Mouse (Mus musculus): ENCODE results near the gene 1600012H06Rik.
"Not testable (repeated sequence)": the region's sequence is repeated elsewhere in the genome, so short reads cannot be mapped to it uniquely, and the experiment has no call there.

DNA sequence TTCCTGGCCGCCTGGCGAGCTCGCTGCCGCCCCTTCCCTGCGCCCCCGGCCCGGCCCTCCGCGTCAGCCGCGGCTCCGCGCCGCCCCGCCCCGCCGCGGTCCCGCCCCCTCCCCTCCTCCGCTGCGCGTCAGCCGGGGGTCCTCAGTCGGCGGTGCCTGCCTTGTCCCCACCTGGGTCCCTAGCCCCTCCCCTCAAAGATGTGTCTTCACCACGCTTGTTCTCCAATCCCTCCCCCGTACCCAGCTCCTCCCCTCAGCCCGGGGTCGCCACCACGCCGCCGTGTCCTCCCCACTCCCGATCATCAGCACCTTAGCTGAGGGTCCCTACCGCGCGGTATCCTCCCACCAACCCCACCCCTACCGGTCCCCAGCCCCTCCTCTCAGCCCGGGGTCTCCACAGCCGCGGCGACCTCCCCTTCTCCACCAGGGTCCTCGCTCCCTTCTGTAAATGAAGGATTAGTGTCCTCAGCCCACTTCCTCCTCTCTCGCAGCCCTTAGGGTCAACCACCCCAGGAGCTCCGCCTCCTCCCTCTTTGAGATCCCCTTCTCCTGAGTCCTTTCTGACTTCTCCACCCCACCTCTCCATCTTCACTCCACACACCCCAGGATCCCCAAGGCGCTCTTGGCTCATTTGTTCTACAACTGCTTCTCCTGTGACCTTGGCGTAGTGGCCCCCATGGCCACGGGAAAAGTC lies 50.3 kb downstream of the 1600012H06Rik start:
- TF ChIP-seq POLR2A (IDR thresholded peaks at IDR 0.05; ENCODE audit: low read depth, low read length); CTCF (IDR thresholded peaks at IDR 0.05; ENCODE audit: extremely low read depth, insufficient read length, insufficient replicate concordance, low read depth, low read length): not testable (repeated sequence)

Data from small intestine, adult 2 months (tissue).